ENCODE assay signal across 9 mouse cellular contexts in the genomic region with DNA sequence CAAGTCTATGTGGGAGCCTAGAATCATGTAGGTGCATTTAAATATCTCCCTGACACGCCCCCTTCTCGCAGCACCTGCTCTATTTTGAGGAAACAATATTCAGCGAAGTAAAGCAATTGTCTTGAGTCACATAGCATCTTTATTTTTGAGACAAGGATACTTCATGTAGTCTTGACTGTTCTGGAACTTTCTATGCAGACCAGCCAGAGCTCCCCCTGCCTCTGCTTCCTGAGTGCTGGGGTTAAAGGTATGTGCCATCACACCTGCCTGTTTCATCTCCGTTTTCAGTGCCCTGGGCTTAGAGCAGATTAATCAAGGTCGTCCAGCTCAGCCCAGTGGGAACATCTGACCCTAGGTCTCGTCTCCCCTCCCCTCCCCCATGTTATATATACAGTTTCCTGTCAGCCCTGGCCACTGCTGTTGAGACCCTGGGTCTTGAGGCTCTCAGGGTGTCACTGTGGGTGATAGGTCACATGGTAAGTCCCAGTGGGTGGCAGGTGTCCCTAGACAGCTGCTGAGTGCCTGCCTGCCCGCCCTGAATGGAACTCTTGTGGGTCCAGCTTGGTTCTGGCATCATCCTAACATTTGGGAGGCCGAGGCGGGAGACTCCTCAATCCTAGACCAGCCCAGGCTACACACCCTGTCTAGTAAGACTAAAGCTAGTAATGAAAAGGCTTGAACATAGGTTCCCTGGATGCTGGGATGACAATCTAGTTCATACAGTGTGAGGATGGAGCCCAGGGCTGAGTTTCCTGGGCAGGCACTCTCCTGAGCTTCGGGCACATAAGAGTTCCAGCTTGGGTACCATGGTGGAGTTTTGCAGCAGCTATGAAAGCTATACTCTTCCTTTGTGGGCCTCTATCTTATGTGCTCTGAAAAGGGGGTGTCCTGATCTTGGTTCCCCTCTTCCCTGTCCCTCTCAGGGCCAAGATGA. TPM values are rescaled to one million over a fixed set of nuclear protein-coding genes. Genes with fewer than 3 reads are reported as not detected.
DNase-seq lines count a peak whose midpoint lies in the region; ATAC-seq and TF ChIP-seq lines count a peak whose summit lies in the region.
"Had no signal": no experiment of that assay in that cellular context is flagged by ENCODE, and none has a peak within 500 bp of the region (broad histone marks: within the 10 kb centered on the region; RNA-seq: fewer than 3 reads in every experiment).

No protein-coding gene starts in this region.

- ATAC-seq in cerebellum, adult (ENCODE audit: insufficient number of reproducible peaks, low FRiP score, low TSS enrichment), result no peak
- no peak for ATAC-seq in limb, embryonic 14.5 days (ENCODE audit: low FRiP score, low read depth)

- TF ChIP-seq POLR2A in cerebellum, adult 2 months (IDR thresholded peaks at IDR 0.05; ENCODE audit: borderline replicate concordance, insufficient read depth, low read length), result no peak
- no peak for TF ChIP-seq POLR2A in testis, adult 2 months (IDR thresholded peaks at IDR 0.05; ENCODE audit: control insufficient read depth, low read depth, low read length)
- no peak for TF ChIP-seq POLR2A in limb, embryonic 14.5 days (IDR thresholded peaks at IDR 0.05; ENCODE audit: borderline replicate concordance, extremely low read depth, insufficient read depth, insufficient read length)
- 0 out of 2 replicates have a peak, but pooled peaks have one; percentile 11 for TF ChIP-seq POLR2A in small intestine, adult 2 months (IDR thresholded peaks at IDR 0.05; ENCODE audit: low read depth, low read length)

- 15% methylated on average over 10 of the region's 10 CpGs for WGBS in cerebellum, adult 2 months
- WGBS in limb, embryonic 14.5 days, result 56% methylated on average over 10 of the region's 10 CpGs
- 43% methylated on average over 10 of the region's 10 CpGs for WGBS in small intestine, adult 2 months

- peak overlapping the region; percentile 77 for H3K4me3 ChIP-seq in cerebellum, adult 2 months (replicated peaks; ENCODE audit: insufficient read depth, low read depth, low read length)
- peak overlapping the region; percentile 81 for H3K4me3 ChIP-seq in testis, adult 2 months (ENCODE audit: control insufficient read depth, low read depth, low read length)
- H3K4me3 ChIP-seq in limb, embryonic 14.5 days (replicated peaks; ENCODE audit: low read length), result peak overlapping the region; percentile 98
- H3K4me3 ChIP-seq in small intestine, adult 2 months (ENCODE audit: low read depth, low read length), result peak overlapping the region; percentile 80

- no peaks in the 10 kb centered on the region for H3K9me3 ChIP-seq in limb, embryonic 14.5 days (ENCODE audit: control insufficient read depth, low read length)

- peak overlapping the region; percentile 53 for H3K4me2 ChIP-seq in limb, embryonic 14.5 days (replicated peaks; ENCODE audit: low read depth, low read length, severe bottlenecking)

- DNase-seq in cerebellum, adult 2 months, result peak; percentile 40 to 41
- no peak for DNase-seq in testis, postnatal 10 days (ENCODE audit: low spot score)
- DNase-seq in limb, embryonic 14.5 days (ENCODE audit: low spot score), result no peak
- DNase-seq in layer of hippocampus, postnatal 10 days (ENCODE audit: low spot score in 2 of 2), result no peak
- no peak for DNase-seq in Muller cell, postnatal 12 days (ENCODE audit: inconsistent ontology term)

- TF ChIP-seq CTCF in cerebellum, adult 2 months (IDR thresholded peaks at IDR 0.05; ENCODE audit: borderline replicate concordance, insufficient read depth, low read depth, low read length), result no peak
- no peak for TF ChIP-seq CTCF in testis, adult 2 months (IDR thresholded peaks at IDR 0.05; ENCODE audit: control insufficient read depth, insufficient read depth, insufficient replicate concordance, low read depth, low read length)
- TF ChIP-seq CTCF in small intestine, adult 2 months (IDR thresholded peaks at IDR 0.05; ENCODE audit: extremely low read depth, insufficient read length, insufficient replicate concordance, low read depth, low read length), result no peak

- H3K4me1 ChIP-seq in cerebellum, adult 2 months (ENCODE audit: control insufficient read depth, insufficient read depth, low read length), result peaks cover 39% of the 10 kb centered on the region
- H3K4me1 ChIP-seq in testis, adult 2 months (ENCODE audit: control insufficient read depth, insufficient read depth, low read length), result peaks cover 20% of the 10 kb centered on the region
- H3K4me1 ChIP-seq in limb, embryonic 14.5 days (ENCODE audit: control insufficient read depth, insufficient read depth, low read length), result peaks cover 24% of the 10 kb centered on the region
- H3K4me1 ChIP-seq in small intestine, adult 2 months (ENCODE audit: control insufficient read depth, insufficient read depth, insufficient read length, low read length), result peaks cover 25% of the 10 kb centered on the region

- peak overlapping the region; percentile 99 for H3K9ac ChIP-seq in limb, embryonic 14.5 days (ENCODE audit: low read depth, low read length, severe bottlenecking)

- H3K27ac ChIP-seq in cerebellum, adult 2 months (ENCODE audit: insufficient read depth, low read length), result peak overlapping the region; percentile 83
- no peak overlapping the region; the same call in 1 of the 2 replicates for H3K27ac ChIP-seq in testis, adult 2 months (ENCODE audit: control insufficient read depth, insufficient read depth, low read depth, low read length)
- H3K27ac ChIP-seq in limb, embryonic 14.5 days (replicated peaks; ENCODE audit: low read depth, low read length), result peak overlapping the region; percentile 94; the same call in 1 of the 2 replicates
- H3K27ac ChIP-seq in small intestine, adult 2 months (ENCODE audit: insufficient read depth, low read depth, low read length), result peak overlapping the region; percentile 42

- no peaks in the 10 kb centered on the region for H3K27me3 ChIP-seq in cerebellum, adult 2 months (ENCODE audit: control insufficient read depth, insufficient read depth, low read length)
- no peaks in the 10 kb centered on the region for H3K27me3 ChIP-seq in testis, adult 2 months (ENCODE audit: control insufficient read depth, insufficient read depth, low read length)
- H3K27me3 ChIP-seq in limb, embryonic 14.5 days (ENCODE audit: control insufficient read depth, insufficient read depth, low read length), result no peaks in the 10 kb centered on the region
- no peaks in the 10 kb centered on the region for H3K27me3 ChIP-seq in small intestine, adult 2 months (ENCODE audit: control insufficient read depth, insufficient read depth, low read length)

- H3K36me3 ChIP-seq in testis, adult 2 months (ENCODE audit: control insufficient read depth, insufficient read depth, low read length), result no peaks in the 10 kb centered on the region
- peaks cover 15% of the 10 kb centered on the region for H3K36me3 ChIP-seq in limb, embryonic 14.5 days (ENCODE audit: control insufficient read depth, insufficient read depth, low read length)
- H3K36me3 ChIP-seq in small intestine, adult 2 months (ENCODE audit: control insufficient read depth, insufficient read depth, low read length), result peaks cover 9% of the 10 kb centered on the region

RNA-seq across cellular contexts. Expression of gene Iqcn, which starts 1.9 kb away (rescaled TPM):
- polyA plus RNA-seq in cerebellum, adult 2 months (2012; rRNA removed), result 0.08 and 0.11 TPM in 2 replicates
- 286 and 302 TPM in 2 replicates for polyA plus RNA-seq in testis, adult 2 months (2012; rRNA removed)
- polyA plus RNA-seq in limb, embryonic 14.5 days (2012; rRNA removed), result 0.04 and 0.08 TPM in 2 replicates
- 0.10 TPM in 1 of 2 replicates, not detected in the other for polyA plus RNA-seq in limb, embryonic 14.5 days (2014; fragmentation: Nextera tagmentation; extraction: Ambion mirVana)
- 0.03 and 0.05 TPM in 2 replicates for polyA plus RNA-seq in small intestine, adult 2 months (2012; rRNA removed)
- total RNA-seq in layer of hippocampus, postnatal 10 days (2021), result under 1 TPM in 1 of 2 experiments, not detected in 1; 0.07 TPM
- total RNA-seq: gastrocnemius, adult 8-10 months had no signal

RNA-seq across cellular contexts. Expression of gene Jund, which starts 2.6 kb away (rescaled TPM):
- 252 and 274 TPM in 2 replicates for polyA plus RNA-seq in cerebellum, adult 2 months (2012; rRNA removed)
- polyA plus RNA-seq in testis, adult 2 months (2012; rRNA removed), result 79.2 and 105 TPM in 2 replicates
- polyA plus RNA-seq in limb, embryonic 14.5 days (2012; rRNA removed), result 218 and 287 TPM in 2 replicates
- 115 and 119 TPM in 2 replicates for polyA plus RNA-seq in limb, embryonic 14.5 days (2014; fragmentation: Nextera tagmentation; extraction: Ambion mirVana)
- polyA plus RNA-seq in small intestine, adult 2 months (2012; rRNA removed), result 419 and 1,098 TPM in 2 replicates
- 100 to 1,000 TPM; 166 to 187 TPM for total RNA-seq in layer of hippocampus, postnatal 10 days (2021)

RNA-seq across cellular contexts. Expression of gene Gm3336, which starts 17.0 kb away (rescaled TPM):
- polyA plus RNA-seq in cerebellum, adult 2 months (2012; rRNA removed), result 0.13 TPM in 1 of 2 replicates, not detected in the other
- polyA plus RNA-seq in testis, adult 2 months (2012; rRNA removed), result 0.86 and 0.91 TPM in 2 replicates
- polyA plus RNA-seq in limb, embryonic 14.5 days (2012; rRNA removed), result not detected in 2 replicates
- not detected in 2 replicates for polyA plus RNA-seq in limb, embryonic 14.5 days (2014; fragmentation: Nextera tagmentation; extraction: Ambion mirVana)
- polyA plus RNA-seq in small intestine, adult 2 months (2012; rRNA removed), result 42.0 and 73.6 TPM in 2 replicates
- total RNA-seq in layer of hippocampus, postnatal 10 days (2021), result not detected
- total RNA-seq: gastrocnemius, adult 8-10 months had no signal

RNA-seq across cellular contexts. Expression of gene Pde4c, which starts 22.2 kb away (rescaled TPM):
- polyA plus RNA-seq in cerebellum, adult 2 months (2012; rRNA removed), result 2.5 and 3.0 TPM in 2 replicates
- 1.1 TPM in 2 replicates for polyA plus RNA-seq in testis, adult 2 months (2012; rRNA removed)
- 0.38 TPM in 2 replicates for polyA plus RNA-seq in limb, embryonic 14.5 days (2012; rRNA removed)
- polyA plus RNA-seq in limb, embryonic 14.5 days (2014; fragmentation: Nextera tagmentation; extraction: Ambion mirVana), result not detected in 2 replicates
- polyA plus RNA-seq in small intestine, adult 2 months (2012; rRNA removed), result 6.5 and 6.8 TPM in 2 replicates
- total RNA-seq in layer of hippocampus, postnatal 10 days (2021), result under 1 TPM; 0.51 to 0.64 TPM

RNA-seq across cellular contexts. Expression of gene Lsm4, which starts 28.3 kb away (rescaled TPM):
- polyA plus RNA-seq in cerebellum, adult 2 months (2012; rRNA removed), result 113 and 117 TPM in 2 replicates
- polyA plus RNA-seq in testis, adult 2 months (2012; rRNA removed), result 148 and 168 TPM in 2 replicates
- polyA plus RNA-seq in limb, embryonic 14.5 days (2012; rRNA removed), result 172 and 182 TPM in 2 replicates
- polyA plus RNA-seq in limb, embryonic 14.5 days (2014; fragmentation: Nextera tagmentation; extraction: Ambion mirVana), result 247 and 256 TPM in 2 replicates
- 109 and 152 TPM in 2 replicates for polyA plus RNA-seq in small intestine, adult 2 months (2012; rRNA removed)
- 10 to 100 TPM; 72.3 to 76.5 TPM for total RNA-seq in layer of hippocampus, postnatal 10 days (2021)

Comparison
In these comparisons a context has a peak if more than half of its experiments do, and no peak if none do; other contexts are left out.
1. DNase-seq: peak in cerebellum, adult 2 months (2 of 2); none in testis, postnatal 10 days (single experiment), limb, embryonic 14.5 days (single experiment), layer of hippocampus, postnatal 10 days (0 of 2) and Muller cell, postnatal 12 days (single experiment).
2. RNA of gene Iqcn, which starts 1.9 kb away (polyA plus RNA-seq): 286 to 302 TPM in testis, adult 2 months; 0.04 to 0.10 TPM in limb, embryonic 14.5 days, 0.08 to 0.11 TPM in cerebellum, adult 2 months and 0.03 to 0.05 TPM in small intestine, adult 2 months; every median in the first group is over 100 times any median in the second.
3. RNA of gene Gm3336, which starts 17.0 kb away (polyA plus RNA-seq): 42.0 to 73.6 TPM in small intestine, adult 2 months; 0.86 to 0.91 TPM in testis, adult 2 months, not detected in limb, embryonic 14.5 days and 0.13 TPM in cerebellum, adult 2 months; every median in the first group is over 10 times any median in the second.
4. Peak in every context shown above with its lines, with median percentiles within 50 percentile points of each other: H3K4me3 ChIP-seq.